Mouse (Mus musculus): ENCODE results near the gene Fam198a.

Gene Fam198a

GRCm38 (mm10) chr9:121950418-121951113 lies at the start of gene Fam198a:
TSS of gene Fam198a (plus strand) at chr9:121950988.
- DNase-seq, result peak; percentile 17

DNA sequence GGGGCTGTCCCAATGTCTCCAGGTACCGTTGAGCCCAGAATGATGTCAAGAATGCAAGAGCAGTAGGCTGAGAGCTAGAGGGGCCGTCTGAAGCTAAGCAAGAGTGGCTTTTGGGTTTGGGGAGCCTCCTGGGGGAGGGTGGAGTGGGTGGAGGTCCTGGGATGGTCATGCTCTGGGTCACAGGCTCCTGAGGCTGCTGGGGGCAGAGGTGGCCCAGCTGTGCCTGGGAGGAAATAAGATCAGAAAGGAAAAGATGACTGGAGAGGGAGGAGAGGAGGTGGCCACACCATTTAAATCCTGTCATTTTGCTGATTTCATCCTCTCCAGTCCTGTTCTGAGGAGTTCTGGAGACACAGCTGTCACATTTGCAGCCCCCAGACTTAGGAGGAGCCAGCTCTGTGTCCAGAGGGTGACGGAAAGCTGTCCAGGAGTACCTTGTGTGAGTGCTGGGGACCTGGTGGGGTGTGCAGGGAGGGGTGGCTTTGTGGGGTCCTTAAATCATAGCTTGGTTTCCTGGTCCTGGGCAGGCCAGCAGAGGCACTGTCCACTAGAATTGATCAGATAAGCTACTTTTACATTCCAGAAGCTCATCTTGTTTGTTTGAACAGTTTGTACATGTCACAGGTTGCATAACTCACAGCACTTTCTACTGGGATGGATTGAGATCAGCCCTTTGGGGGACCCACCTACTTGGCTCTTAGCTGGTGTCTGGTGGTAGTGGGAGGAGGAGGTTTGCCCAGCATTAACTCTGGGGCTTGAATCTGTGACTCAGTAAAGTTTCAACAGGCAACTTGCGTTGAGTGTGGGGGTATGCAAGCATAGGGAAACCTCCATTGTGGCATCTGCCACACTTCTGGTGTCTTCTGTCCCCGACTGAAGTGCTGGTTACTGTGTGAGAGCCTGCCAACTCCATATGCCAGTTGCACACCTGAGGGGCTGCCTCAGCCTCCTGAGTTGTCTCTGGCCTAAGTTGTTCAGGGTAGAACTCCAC lies 48.8 kb upstream of the Fam198a start:
- DNase-seq, result peak; percentile 3

GRCm38 (mm10) chr9:121903476-121904305 lies 47.1 kb upstream of the Fam198a start:
- DNase-seq, result peak; percentile 2

DNA sequence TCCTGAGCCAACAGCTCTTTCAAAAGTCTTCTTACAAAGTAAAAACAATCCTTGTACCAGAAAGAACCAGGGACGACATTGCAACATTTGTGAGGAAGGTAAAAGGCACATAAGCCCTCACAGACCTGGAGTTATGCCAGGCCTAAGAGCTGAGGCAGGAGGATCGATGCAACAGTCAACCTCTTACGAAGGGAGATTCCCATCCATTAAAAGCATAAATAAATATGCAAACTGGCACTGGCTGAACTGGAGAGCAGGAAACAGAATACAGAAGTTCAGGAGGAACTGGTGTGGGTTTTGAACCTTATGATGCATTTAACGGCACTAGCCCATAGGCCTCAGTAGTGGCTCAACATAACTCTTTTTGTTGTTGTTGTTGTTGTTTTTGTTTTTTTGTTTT lies 46.5 kb upstream of the Fam198a start:
- no peak for DNase-seq

GRCm38 (mm10) chr9:121904946-121905345 lies 45.8 kb upstream of the Fam198a start:
- no peak for DNase-seq

- DNase-seq, result no peak
Measured at GRCm38 (mm10) chr9:121905556-121906185, 45.1 kb upstream of the Fam198a start.

DNA sequence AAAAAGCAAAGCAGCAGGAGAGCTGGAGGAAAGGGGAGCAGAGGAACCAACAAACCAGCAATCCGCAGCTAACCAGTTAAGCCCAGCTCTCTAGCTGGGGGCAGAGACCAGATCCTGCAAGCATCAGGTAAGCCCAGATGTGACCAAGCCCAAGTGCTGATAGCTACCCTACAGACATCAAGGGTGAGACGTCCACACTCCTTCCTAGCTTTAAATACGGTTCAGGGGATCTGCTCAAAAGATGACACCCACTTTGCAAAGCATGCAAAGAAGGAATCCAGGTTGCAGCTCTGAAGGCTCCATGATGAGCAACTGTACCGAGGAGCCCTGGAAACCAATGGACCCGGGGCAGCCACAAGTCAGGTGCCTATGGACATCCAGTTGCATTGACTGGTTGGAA lies 44.3 kb upstream of the Fam198a start:
- peak; percentile 3 for DNase-seq

GRCm38 (mm10) chr9:121907356-121908070 lies 43.3 kb upstream of the Fam198a start:
- DNase-seq, result peak; percentile 3

GRCm38 (mm10) chr9:121908321-121908720 lies 42.5 kb upstream of the Fam198a start:
- DNase-seq, result peak; percentile 4

DNA sequence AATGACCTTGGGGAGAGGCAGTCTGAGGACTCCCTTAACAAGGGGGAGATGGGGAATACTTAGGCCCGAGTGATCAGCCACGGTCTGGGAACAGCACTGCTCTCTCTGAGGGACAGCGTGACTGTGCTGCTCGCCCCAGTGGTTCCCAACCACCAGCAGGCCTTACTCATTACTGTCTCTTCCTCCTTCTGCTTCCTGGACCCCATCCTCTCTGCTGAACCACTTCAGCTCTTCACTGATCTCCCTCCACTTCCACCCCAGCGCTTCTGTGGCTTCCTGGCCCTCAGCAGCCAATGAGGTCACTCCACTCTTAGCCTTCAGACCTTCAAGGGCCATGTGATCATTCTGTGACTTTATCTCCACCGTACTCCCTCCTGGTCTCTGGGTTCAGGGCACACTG lies 41.2 kb upstream of the Fam198a start:
- DNase-seq, result no peak

- no peak for DNase-seq
Measured at GRCm38 (mm10) chr9:121911196-121911595, 39.6 kb upstream of the Fam198a start.

- DNase-seq, result no peak
Measured at GRCm38 (mm10) chr9:121912786-121913185, 38.0 kb upstream of the Fam198a start.

DNA sequence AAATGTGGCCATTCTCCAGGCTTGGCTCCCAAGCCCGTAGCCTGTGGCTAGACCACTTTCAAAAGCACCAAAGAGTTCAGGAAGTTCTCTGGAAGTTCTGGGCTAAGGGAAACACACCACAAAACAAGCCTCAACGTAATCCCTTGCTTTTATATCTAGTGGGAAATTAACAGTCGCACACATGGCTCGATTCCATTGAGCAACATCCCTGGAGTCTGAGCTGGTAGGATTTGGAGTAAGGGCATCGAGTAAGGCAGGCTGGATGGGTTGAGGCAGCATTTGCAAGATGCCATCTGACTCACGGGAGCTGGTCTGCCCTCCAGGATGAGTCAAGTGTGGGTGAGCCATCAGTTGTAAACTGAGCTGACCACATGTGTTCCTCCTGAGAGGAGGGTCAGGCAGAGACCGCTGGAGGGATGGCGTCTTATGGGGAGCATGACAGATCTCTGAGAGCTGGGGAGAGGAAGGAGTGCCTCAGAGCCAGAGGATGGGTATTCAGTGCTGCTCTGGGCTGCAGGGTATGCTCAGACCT lies 36.5 kb upstream of the Fam198a start:
- no peak for DNase-seq

GRCm38 (mm10) chr9:121915056-121915455 lies 35.7 kb upstream of the Fam198a start:
- no peak for DNase-seq

DNA sequence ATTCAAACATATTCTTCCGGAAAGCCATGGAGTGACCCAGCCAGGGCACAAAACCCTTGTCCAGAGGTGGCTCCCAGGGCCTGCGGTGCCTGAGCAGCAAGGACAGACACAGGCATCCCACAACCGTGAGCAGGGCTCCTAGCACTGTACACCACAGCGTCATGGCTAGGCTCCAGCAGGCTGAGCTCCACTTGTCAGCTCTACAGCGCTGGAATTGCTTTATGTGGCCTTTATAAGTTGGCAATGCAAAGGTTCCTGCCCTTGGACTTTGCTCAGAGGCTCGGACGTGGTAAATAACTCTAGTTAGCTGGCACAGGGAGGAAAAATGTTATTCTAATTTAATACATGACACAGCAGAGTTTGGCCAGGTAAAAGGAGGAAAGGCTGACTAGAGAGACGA lies 34.7 kb upstream of the Fam198a start, which contains the start of gene Cyp8b1:
Cyp8b1 (minus strand) TSS at position 204 of the 400 bp plus-strand sequence.
- DNase-seq, result no peak

GRCm38 (mm10) chr9:121919027-121919501 lies 31.7 kb upstream of the Fam198a start:
- DNase-seq, result no peak

GRCm38 (mm10) chr9:121923443-121923842 lies 27.3 kb upstream of the Fam198a start:
- no peak for DNase-seq

DNA sequence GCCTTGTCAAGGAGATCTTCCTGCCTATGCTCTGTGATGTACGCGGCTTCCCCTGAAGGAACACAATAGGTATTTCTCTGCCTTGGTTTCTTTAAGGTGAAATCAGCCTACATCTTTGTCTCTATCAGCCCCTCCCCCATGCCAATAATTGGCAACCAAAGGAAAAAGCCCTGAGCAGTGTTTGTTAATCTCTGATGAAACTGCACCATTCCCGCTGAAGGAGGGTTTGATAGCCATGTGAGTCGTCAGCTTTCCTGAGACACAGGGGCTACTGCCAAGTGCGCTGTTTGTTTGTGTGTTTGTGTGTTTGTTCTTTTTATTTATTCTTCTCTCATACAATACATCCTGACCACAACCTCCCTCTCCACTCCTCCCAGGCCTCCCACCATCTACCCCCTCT lies 26.9 kb upstream of the Fam198a start:
- DNase-seq, result no peak

DNA sequence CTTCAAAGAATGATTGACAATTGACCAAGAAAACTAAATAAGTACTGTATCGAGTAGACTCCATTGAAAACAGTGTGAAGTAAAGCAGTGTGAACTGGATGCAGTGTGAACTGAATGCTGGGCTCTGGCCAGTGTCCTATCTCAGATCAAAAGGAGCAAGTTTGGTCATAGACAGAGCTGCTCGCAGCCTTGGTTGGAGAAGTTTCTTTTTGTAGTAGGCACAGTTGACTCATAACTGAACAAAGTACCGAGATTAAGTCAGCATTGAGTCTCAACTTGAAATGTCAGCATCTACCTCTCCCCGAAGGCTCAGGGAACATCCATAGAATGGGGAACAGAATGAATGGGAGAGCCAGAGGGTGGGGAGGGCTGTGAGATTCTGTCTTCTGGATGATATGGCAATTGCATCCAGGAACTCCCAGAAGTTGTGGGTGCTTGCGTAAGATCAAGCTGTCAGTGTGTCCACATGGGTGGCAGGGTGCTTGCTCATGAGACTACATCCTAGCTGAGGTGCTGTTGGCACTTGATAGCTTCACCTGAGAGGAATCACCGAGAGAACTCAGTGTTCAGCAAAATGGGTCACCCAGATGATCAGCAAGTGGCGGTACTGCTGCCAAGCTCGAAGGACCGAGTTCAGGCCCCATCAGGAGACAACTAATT lies 25.8 kb upstream of the Fam198a start:
- no peak for DNase-seq

DNA sequence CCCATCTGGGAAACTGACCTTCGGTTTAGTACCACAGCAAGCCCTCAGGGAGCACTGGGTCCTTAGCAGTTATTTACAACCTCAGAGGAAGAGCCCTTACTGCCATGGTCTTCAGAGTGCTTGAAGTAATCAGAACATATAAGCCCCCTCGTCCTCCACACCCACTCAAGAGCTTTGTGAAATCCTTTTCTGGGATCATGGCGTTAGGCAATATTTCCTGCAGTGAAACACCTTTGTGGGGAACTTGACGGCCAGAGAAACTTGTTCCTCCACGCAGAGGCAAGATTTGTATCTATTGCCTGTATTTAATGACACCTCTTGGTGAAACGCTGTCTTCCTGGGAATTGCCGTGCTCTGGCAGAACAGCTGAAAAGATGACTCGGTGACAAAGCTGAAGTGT lies 24.8 kb upstream of the Fam198a start:
- no peak for DNase-seq
